17 mouse cellular contexts compared by ENCODE assay signal in the genomic region with DNA sequence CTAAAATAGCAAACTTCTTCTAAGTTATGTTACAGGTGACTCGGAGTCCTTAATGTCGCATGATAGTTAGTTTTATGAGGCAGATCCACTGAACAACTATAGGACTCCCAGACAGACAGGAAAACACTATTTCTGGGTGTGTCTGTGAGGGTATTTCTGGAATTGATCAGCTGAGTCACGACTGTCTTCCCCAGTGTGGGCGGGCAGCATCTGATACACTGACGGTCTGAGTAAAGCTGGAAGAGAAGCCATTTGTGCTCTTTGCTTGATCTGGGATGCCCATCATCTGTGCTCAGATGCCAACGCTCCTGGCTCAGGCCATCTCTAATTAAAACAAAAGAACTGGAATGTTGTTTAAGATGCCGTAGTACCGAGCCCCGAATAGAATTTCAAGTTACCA. TPM values are rescaled to one million over a fixed set of nuclear protein-coding genes. Genes with fewer than 3 reads are reported as not detected.
DNase-seq lines count a peak whose midpoint lies in the region.
"Had no signal": no experiment of that assay in that cellular context is flagged by ENCODE, and none has a peak within 500 bp of the region (broad histone marks: within the 10 kb centered on the region; RNA-seq: fewer than 3 reads in every experiment).

No protein-coding gene starts in this region.

- intact Hi-C loops in left cerebral cortex, postnatal 4 days (cut with DNase I) = no loop called here
- intact Hi-C loops in left cerebral cortex, postnatal 25 days (cut with DNase I) = no loop called here

- DNase-seq in left cerebral cortex, adult 11 months (ENCODE audit: low spot score) = peak; percentile 53
- no peak for DNase-seq in left cerebral cortex, postnatal 4 days
- DNase-seq in layer of hippocampus, adult 8-10 months (ENCODE audit: low spot score in 2 of 2) = peak; percentile 65 to 71
- DNase-seq in left cerebral cortex, postnatal 25 days (ENCODE audit: low spot score in 2 of 2) = peak; percentile 63 to 89
- peak; percentile 62 to 70 for DNase-seq in right cerebral cortex, postnatal 36 days (ENCODE audit: low spot score in 2 of 2)
- DNase-seq in liver = no peak
- DNase-seq in cerebellum, postnatal 10 days = no peak
- no peak for DNase-seq in thymus, postnatal 0 days (ENCODE audit: low spot score)
- DNase-seq: cerebellum, adult 11-12 months; midbrain, embryonic 14.5 days had no signal

RNA-seq across cellular contexts. Expression of a gene that starts 33.7 kb away (rescaled TPM):
- not detected for total RNA-seq in left cerebral cortex, postnatal 4 days (2021)
- total RNA-seq in layer of hippocampus, adult 8-10 months (2022) = under 1 TPM in 1 of 4 experiments, not detected in 3; 0.66 TPM
- total RNA-seq in left cerebral cortex, postnatal 25 days (2021) = under 1 TPM in 1 of 2 experiments, not detected in 1; 0.14 TPM
- polyA plus RNA-seq in thymus, postnatal 0 days (2015; fragmentation: Nextera tagmentation; extraction: Ambion mirVana) = 7.0 and 8.0 TPM in 2 replicates
- total RNA-seq: adrenal gland, postnatal 25 days; G1E; heart, postnatal 36 days; hindbrain, postnatal 0 days; megakaryocyte progenitor cell, adult 5-6 weeks had no signal
- polyA plus RNA-seq: G1E; hindbrain, postnatal 0 days; midbrain, embryonic 14.5 days; neural tube, embryonic 13.5 days; testis, adult 2 months had no signal

Comparison
In these comparisons a context has a peak if more than half of its experiments do, and no peak if none do; other contexts are left out.
1. DNase-seq: peak in left cerebral cortex, adult 11 months (single experiment), layer of hippocampus, adult 8-10 months (2 of 2), left cerebral cortex, postnatal 25 days (2 of 2) and right cerebral cortex, postnatal 36 days (2 of 2); none in left cerebral cortex, postnatal 4 days (single experiment), liver (single experiment), cerebellum, postnatal 10 days (0 of 2) and thymus, postnatal 0 days (single experiment).